Mouse (Mus musculus) layer of hippocampus, adult 2 months (tissue): ENCODE results near the gene Rassf5. TPM values are rescaled to one million over a fixed set of nuclear protein-coding genes. Genes with fewer than 3 reads are reported as not detected.

Experiments
- DNase-seq, 2 experiments: peaks; one replicate each; pipeline ENCODE4 v3.0.0; 2022; ENCODE audit warnings: low spot score in 2 of 2
- H3K27ac ChIP-seq: fragments of 200-600 bp; 2 replicates; pipeline ENCODE4 v1.8.1; 2022
- H3K4me3 ChIP-seq: fragments of 200-600 bp; 2 replicates; pipeline ENCODE4 v1.8.1; 2022; ENCODE audit warnings: mild to moderate bottlenecking
- CTCF ChIP-seq: fragments of 200-600 bp; conservative IDR thresholded peaks from 2 replicates; pipeline ENCODE4 v1.8.1; 2022; ENCODE audit warnings: antibody characterized with exemption, mild to moderate bottlenecking, moderate library complexity
- long read RNA-seq, 2 experiments: library from polyadenylated mRNA; stranded (forward); transcript quantifications; one replicate each; pipeline ENCODE4 v2.0.0; 2021; ENCODE audit warnings: borderline mapping rate in 2 of 2
- total RNA-seq, 2 experiments: library from RNA; stranded (reverse); gene quantifications; 2 replicates each; pipeline ENCODE4 v1.2.3; 2021

Rassf5 gene
- 10 to 100 TPM; 17.2 to 18.4 TPM for total RNA-seq
- long read RNA-seq, experiment 1, transcript Rassf5-201 (6 exons, 3,485 nt), result major isoform, 13 of 18 reads
- long read RNA-seq, experiment 1, partial matches to known transcripts, result 1 of 18 reads
- long read RNA-seq, experiment 1, other reads (novel, unspliced or antisense), result 4 of 18 reads
- long read RNA-seq, experiment 2, transcript Rassf5-201 (6 exons, 3,485 nt), result major isoform, 14 of 18 reads
- long read RNA-seq, experiment 2, partial matches to known transcripts, result 0 of 18 reads
- long read RNA-seq, experiment 2, other reads (novel, unspliced or antisense), result 3 of 18 reads

GRCm38 (mm10) chr1:131245089-131245856, at the start of gene Rassf5:
Rassf5 (minus strand) TSS chr1:131245258.
- Histone ChIP-seq H3K27ac (peak within 1 kb of the TSS; percentile 81), H3K4me3 (peak within 1 kb of the TSS; percentile 88)
- TF ChIP-seq CTCF, result peak; percentile 24; the same call in 1 of the 2 replicates
- peak; percentile 48 to 56 for DNase-seq

DNA sequence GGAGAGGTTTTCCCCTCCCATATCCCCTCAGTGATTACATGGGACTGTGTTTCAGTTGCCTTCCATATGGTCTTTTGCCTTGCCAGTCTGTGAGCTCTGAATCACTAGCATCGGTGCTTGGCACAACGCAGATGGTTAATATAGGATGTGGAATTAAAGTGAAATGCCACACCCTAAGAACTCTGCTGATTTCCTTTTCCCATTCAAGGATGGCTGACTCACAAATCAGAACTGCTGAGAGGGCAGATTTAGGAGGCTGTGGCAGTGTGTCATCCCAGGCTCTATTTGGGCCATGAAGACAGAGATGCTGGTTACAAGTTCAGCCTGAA, 48.8 kb upstream of the Rassf5 start:
- peak; percentile 30 to 75 for DNase-seq
- Histone ChIP-seq H3K27ac (0 out of 2 replicates have a peak overlapping the region, but pooled peaks have one; percentile 36), H3K4me3 (no peak overlapping the region)
- TF ChIP-seq CTCF, result no peak

DNA sequence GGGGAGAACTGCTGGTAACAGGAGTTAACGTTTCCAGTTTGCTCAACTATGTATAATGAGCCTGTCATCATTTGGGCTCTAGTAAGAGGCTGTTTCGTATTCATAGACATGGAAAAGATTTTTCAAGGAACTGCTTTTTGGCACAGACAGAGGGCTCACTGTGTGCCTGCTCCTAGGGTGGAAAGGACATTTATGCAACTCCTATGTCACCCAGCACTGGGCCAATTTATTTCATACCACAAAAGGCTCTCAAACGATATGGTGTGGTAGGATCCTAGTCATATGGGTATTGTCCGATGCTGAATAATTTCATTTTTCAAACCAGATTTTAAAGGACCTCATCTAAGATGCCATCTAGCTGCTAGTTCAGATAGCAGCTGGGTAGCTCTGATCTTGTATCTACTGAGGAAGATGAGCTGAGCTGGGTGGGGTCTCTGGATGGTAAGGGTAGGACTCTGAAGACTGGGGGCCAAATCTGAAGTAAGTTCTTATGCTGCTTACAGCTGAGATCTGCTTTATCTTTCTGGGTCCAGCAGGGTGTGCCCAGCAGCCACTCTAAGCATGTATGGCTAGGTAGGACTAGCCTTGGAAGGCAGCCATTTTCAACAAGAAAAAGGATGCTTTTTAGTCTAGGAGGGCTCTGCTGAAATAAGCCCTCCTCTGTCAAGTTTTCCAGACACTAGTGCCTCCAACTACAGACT, 48.3 kb upstream of the Rassf5 start:
- no peak for DNase-seq
- Histone ChIP-seq H3K4me3 (no peak overlapping the region), H3K27ac (0 out of 2 replicates have a peak overlapping the region, but pooled peaks have one; percentile 36)
- 0 out of 2 replicates have a peak, but pooled peaks have one; percentile 20 for TF ChIP-seq CTCF

- peak; percentile 57 to 58 for DNase-seq
- no peak overlapping the region for H3K4me3 ChIP-seq
- peak; percentile 81 for TF ChIP-seq CTCF
- no peak overlapping the region for H3K27ac ChIP-seq
Measured at GRCm38 (mm10) chr1:131290648-131291047, 45.6 kb upstream of the Rassf5 start.

DNA sequence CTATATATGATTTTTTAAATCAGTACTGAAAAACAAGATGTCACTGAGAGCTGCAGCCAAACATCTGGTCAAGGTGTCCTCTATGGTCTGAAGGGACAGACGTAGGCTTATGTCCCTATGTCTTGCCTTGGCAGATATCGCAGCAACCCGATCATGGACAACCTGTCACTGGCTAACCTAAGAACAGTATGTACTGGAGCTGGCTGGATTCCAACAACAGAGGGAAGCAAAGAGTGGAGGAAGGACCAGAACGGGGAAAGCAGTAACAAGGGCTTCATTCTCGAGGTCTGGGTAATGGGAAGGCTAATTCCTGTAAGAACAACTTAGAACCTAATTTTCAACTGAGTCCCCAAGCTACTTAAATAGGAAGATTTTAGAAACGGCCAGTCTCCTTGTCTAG, 43.9 kb upstream of the Rassf5 start:
- TF ChIP-seq CTCF, result no peak
- H3K4me3 ChIP-seq, result no peak overlapping the region
- no peak overlapping the region for H3K27ac ChIP-seq
- DNase-seq, result no peak

GRCm38 (mm10) chr1:131287267-131287666, 42.2 kb upstream of the Rassf5 start:
- TF ChIP-seq CTCF, result no peak
- Histone ChIP-seq H3K4me3 (no peak overlapping the region), H3K27ac (no peak overlapping the region)
- DNase-seq, result no peak

DNA sequence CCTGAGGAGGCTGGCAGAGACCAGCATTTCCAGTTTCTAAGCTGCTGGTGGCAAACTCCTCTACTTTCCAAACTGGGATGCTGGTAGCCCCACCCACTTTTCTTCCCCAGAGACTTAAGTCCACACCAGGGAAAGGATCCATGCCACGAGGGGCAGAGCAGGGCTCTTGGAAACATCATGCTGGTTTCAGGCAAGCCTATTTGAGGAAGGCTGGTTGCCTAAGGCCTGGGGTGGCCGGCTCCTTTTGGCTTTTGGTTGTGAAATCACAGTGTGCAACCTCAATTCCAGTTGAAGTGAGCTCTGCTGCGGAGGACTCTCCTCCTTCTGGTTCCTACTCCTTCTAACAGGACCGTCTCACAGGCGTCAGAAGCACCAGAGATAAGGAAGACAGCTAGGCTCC, 41.7 kb upstream of the Rassf5 start:
- Histone ChIP-seq H3K4me3 (no peak overlapping the region), H3K27ac (no peak overlapping the region)
- no peak for TF ChIP-seq CTCF
- DNase-seq, result no peak

- no peak for TF ChIP-seq CTCF
- no peak overlapping the region for H3K4me3 ChIP-seq
- no peak for DNase-seq
- H3K27ac ChIP-seq, result no peak overlapping the region
Measured at GRCm38 (mm10) chr1:131284616-131285015, 39.6 kb upstream of the Rassf5 start.

DNA sequence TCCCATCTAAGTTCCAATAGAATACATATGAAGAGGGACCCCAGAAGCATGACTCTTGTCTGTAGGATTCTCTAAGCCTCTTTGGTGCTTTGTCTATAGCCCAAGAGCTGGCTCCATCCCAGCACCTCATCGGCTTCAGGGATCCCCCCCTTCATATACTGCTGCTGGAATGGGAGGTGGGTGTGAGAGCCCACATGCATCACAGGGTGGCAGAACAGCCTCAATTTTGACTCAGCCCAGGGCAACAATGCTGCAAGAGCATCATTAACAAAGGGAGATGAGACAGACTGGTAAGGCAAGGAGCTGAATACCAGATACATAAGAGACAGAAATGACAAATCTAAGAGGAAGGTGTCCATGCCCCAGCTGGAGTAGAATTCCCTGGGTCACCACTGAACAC, 39.1 kb upstream of the Rassf5 start:
- Histone ChIP-seq H3K4me3 (no peak overlapping the region), H3K27ac (no peak overlapping the region)
- DNase-seq, result no peak
- TF ChIP-seq CTCF, result peak; percentile 34

DNA sequence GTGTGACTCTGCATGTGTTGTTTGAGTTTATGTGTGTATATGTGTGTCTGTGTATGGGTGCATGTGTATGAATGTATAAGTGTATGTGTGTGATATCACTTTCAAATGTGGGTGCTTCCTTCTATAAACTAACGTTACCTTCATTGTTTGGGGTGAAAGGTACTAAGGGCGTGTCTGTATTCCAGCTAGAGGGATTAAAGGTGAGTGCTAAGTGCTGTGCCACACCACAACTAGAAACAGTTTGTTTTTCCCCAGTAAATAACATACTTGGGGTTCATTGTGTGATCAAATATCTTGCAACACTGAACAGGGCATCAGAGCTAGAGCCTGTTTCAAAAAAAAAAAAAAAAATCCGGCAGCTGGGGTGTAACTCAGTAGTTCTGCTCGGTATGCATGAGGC, 36.7 kb upstream of the Rassf5 start:
- H3K4me3 ChIP-seq, result no peak overlapping the region
- no peak overlapping the region for H3K27ac ChIP-seq
- no peak for TF ChIP-seq CTCF
- DNase-seq, result no peak

DNA sequence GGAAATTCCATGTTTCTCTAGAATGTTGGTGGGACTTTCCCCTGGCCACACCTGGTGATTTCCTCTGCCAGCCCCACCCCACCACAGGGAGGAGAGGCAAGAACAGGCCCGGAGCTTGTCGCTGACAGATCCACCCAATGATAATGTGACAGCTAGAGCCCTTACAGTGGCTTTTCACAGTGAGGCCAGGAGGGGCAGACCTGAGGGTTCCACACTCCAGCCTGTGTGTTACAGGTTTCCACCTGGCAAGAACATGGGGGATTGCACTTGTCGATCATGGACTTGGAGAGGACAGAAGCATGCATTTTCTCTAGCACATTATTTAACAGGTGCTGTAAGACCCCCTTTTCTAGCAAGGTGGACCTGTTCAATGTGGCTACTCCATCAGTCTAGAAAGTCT, 35.2 kb upstream of the Rassf5 start:
- H3K27ac ChIP-seq, result no peak overlapping the region
- DNase-seq, result no peak
- TF ChIP-seq CTCF, result no peak
- H3K4me3 ChIP-seq, result no peak overlapping the region

DNA sequence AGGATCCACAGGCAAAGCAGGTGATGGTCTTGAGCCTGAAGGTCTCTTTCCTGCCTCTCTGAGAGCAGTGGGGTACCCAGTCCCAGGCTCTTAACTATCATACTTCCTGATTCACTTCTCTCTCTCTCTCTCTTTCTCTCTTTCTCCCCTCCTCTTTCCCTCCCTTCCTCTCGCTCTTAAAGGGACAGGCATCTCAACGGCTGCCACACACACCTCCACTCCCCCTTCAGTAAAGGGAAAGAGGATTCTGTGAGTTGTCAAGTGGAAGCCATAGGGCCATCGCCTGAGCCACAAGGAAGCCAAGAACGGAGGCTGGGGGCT, 34.4 kb upstream of the Rassf5 start, which contains the start of gene Ikbke:
Gene Ikbke (minus strand): TSS at position 151 of the 321 bp plus-strand sequence.
- H3K27ac ChIP-seq, result no peak within 1 kb of the TSS
- no peak for TF ChIP-seq CTCF
- H3K4me3 ChIP-seq, result peak within 1 kb of the TSS; percentile 43
- no peak for DNase-seq

- Histone ChIP-seq H3K4me3 (peak overlapping the region; percentile 43), H3K27ac (no peak overlapping the region)
- no peak for TF ChIP-seq CTCF
- no peak for DNase-seq
Measured at GRCm38 (mm10) chr1:131278606-131279455, 33.8 kb upstream of the Rassf5 start.
